Mouse (Mus musculus) megakaryocyte-erythroid progenitor cell, adult 5-6 weeks (primary cell): ENCODE data around the gene Pdzph1. TPM values are rescaled to one million over a fixed set of nuclear protein-coding genes. Genes with fewer than 3 reads are reported as not detected.

Experiments
- ATAC-seq: replicated peaks from 2 replicates; pipeline ENCODE4 v1.8.0; 2016; ENCODE audit warnings: mild to moderate bottlenecking, inconsistent platforms; ENCODE audit not compliant: severe bottlenecking, poor library complexity, low FRiP score, low TSS enrichment
- total RNA-seq, 2 experiments: library from RNA; stranded (forward) in 1 of 2; stranded (reverse) in 1 of 2; fragments of 200-1000, 215-1000 nt in 1 of 2; fragments of >200 nt in 1 of 2; fragmentation: Nextera tagmentation in 1 of 2; gene quantifications; 2 replicates each; pipeline ENCODE4 v1.2.3; 2014 to 2017

Pdzph1 gene
- 15.5 and 22.3 TPM in 2 replicates for total RNA-seq (2014; fragmentation: Nextera tagmentation)
- 5.1 and 6.6 TPM in 2 replicates for total RNA-seq (2017)

DNA sequence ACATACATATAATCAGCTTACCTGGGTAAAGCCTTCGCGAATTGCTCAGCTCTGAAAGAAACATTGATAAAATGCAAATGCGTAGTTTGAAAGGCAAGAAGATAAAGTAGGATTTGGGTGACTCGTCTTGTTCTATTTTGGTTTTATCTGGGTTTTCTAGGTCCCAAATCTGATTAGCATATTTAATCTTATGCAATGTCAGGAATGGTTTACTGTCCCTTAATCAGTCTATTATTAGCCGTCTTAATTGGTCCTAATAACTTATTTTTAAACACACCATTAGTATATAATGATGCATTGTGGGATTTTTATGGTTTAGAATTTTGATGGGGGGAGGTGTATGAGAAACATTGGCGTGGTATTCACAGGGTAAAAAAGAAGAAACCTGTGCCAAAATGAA lies at the start of gene Pdzph1:
Gene Pdzph1, minus strand, starts transcription at position 101 of the 400 bp plus-strand sequence.
- ATAC-seq = no peak

DNA sequence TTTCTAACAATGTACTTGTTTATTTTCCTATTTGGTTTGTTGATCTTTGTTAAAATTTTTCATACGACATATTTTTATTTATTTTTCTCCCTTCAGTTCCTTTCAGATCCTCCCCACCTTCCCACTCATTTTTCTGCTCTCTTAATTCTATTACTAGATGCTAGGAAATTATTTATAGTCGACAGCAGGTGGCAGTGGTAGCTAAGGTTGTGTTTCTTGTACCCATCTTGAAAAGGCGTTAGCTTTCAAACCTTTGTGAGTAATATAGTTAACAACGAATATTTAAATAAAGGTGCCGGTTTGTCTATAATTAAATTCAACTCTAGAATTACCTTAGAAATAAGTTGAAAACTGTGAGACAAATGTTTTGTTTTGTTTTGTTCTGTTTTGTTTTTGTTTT lies 48.6 kb upstream of the Pdzph1 start:
- 0 out of 2 replicates have a peak, but pooled peaks have one; percentile 63 for ATAC-seq

GRCm38 (mm10) chr17:59033445-59033844 lies 42.3 kb upstream of the Pdzph1 start:
- ATAC-seq = no peak

GRCm38 (mm10) chr17:59026336-59026735 lies 35.2 kb upstream of the Pdzph1 start:
- no peak for ATAC-seq

- no peak for ATAC-seq
Observed at GRCm38 (mm10) chr17:59024502-59024901, 33.3 kb upstream of the Pdzph1 start.

DNA sequence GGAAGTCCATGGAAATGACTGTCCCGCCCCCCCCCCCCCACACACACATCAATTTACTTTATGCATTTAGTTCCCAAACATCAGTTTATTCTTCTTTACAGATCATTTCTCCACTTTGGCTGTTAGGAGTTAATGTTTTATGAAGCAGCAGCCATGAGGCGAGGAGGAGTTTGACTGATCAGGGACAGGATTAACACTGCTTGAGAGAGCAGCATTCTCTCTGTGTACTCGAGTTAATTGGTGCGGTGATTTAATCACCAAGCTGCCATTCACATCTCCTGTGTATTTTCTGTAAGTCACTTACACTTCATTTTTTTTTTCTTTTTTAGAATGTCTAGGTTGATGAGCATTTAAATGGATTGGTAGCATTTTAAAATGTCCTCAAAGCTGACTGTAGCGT lies 32.8 kb upstream of the Pdzph1 start:
- no peak for ATAC-seq

GRCm38 (mm10) chr17:59018666-59019065 lies 27.5 kb upstream of the Pdzph1 start:
- ATAC-seq = no peak

- ATAC-seq = peak; percentile 87
Observed at GRCm38 (mm10) chr17:59013091-59013459, 21.9 kb upstream of the Pdzph1 start, which contains the start of gene Nudt12. Gene Nudt12, minus strand, starts transcription at chr17:59013372.

DNA sequence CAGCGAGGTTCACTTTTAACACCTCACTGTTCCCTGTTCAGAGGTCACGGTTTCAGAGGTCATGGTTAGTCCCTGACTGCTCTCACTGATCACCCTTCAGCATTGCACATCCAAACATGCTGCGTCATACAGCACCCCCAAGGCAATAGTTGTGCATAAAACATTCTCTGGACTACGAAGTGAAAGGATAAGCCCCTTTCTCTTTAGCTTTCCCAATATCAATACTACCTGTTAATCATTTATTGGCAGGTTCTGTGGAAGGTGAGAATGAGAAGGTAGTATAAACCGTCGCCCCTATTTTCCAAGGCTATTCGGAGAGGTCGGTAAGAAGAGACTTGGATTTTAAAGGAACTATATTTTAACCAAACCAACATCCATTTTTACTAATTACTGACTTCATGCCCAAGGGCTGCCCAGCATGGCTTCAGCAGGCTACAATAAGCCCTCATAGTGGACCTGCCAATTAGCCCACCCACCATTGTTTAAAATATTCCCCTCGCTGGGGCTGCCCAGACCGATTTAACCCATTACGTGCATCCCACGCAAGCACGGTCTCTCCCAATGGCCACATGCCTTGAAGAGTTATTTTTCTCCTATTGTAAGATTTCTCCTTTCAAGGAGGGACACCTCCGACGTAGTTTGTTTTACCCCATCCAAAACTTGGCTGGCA lies 21.4 kb upstream of the Pdzph1 start:
- ATAC-seq = peak; percentile 88

GRCm38 (mm10) chr17:59011546-59012307 lies 20.6 kb upstream of the Pdzph1 start:
- ATAC-seq = peak; percentile 62

DNA sequence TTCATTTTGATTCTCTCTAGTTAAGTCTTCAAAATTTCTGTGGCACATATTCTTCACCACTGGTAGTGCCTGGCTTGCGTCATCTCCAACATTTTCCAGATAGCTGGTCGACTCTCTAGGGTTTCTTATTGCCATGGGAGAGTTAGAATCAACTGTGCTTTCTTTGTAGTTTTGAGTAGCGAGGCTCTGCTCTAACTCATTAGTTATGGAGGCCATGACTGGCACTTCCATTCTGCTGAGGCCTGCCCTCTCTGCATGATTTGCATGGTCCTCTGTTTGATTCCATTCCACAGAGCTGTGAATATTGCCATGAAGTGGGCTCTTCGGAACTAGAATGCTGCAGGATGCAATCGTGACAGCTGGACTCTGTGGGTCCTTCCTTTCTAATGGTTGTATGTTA lies 17.9 kb downstream of the Pdzph1 start:
- no peak for ATAC-seq

DNA sequence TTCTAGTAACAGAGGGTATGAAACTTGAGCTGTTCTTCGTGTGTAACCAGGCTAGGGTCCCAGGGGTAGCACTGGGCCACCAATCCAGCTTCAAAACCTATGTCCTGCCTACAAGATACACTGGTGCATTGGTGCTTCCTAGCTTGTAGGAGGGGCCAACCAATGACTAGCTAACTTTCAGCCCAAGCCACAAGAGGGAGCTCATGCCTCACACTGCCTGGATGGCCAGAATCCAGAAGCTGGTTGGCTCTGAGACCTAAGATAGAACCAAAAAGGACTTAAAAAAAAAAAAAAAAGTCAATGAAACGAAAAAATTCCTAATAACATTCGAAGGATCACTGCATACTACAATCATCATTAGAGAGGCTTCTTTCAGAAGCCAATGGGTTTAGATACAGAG lies 31.3 kb downstream of the Pdzph1 start:
- peak; percentile 100 for ATAC-seq

GRCm38 (mm10) chr17:58957055-58957454 lies 34.1 kb downstream of the Pdzph1 start:
- ATAC-seq = no peak

- ATAC-seq = no peak
Observed at GRCm38 (mm10) chr17:58943015-58943822, 48.0 kb downstream of the Pdzph1 start.

GRCm38 (mm10) chr17:58938598-58938997 lies 52.6 kb downstream of the Pdzph1 start:
- ATAC-seq = no peak

DNA sequence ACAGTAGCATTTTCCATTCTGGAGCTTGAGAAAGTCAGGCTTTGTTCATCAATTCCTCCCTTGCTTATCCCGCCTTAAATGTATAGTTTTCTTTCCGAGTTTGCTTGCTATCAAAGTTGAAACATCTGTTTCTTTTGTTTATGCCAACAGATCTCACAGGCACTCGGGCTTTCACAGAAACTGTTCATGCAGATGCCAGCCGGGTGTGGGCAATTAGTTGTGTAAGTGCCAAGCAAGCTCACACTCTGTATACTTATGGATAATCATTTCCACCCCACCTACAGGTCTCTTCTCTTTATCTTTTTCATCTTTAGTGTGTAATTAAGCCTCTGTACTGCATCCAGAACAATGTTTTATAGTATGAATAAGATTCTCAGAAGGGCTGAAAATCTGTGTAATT lies 53.6 kb downstream of the Pdzph1 start:
- peak; percentile 95 for ATAC-seq

GRCm38 (mm10) chr17:58932983-58933280 lies 58.2 kb downstream of the Pdzph1 start:
- ATAC-seq = 0 out of 2 replicates have a peak, but pooled peaks have one; percentile 14

- peak; percentile 53 for ATAC-seq
Observed at GRCm38 (mm10) chr17:58932279-58932982, 58.7 kb downstream of the Pdzph1 start.

- peak; percentile 93 for ATAC-seq
Observed at GRCm38 (mm10) chr17:58924754-58925546, 66.2 kb downstream of the Pdzph1 start.
